Mouse (Mus musculus): ENCODE results near the gene Btbd35f4. TPM values are rescaled to one million over a fixed set of nuclear protein-coding genes. Genes with fewer than 3 reads are reported as not detected.

Btbd35f4 gene
- not detected in 2 replicates for polyA plus RNA-seq (2012; ENCODE audit: low replicate concordance)

GRCm38 (mm10) chrX:4800196-4800595, at the start of gene Btbd35f4:
Btbd35f4 (plus strand) TSS chrX:4800496.

Other genes starting within 250 kb of the Btbd35f4 start
- not detected in 2 replicates for gene Btbd35f27, start 151.6 kb downstream of the Btbd35f4 start, polyA plus RNA-seq (2012; ENCODE audit: low replicate concordance)